Mouse (Mus musculus) ES-E14 (cell line): Measurements from ENCODE around the gene Eif2ak4.

Experiments used
- CHD2 ChIP-seq: IDR thresholded peaks from 2 replicates; pipeline ENCODE4 v1.6.1; 2014; ENCODE audit warnings: mild to moderate bottlenecking, low read depth, low read length, inconsistent platforms
- HCFC1 ChIP-seq: IDR thresholded peaks from 2 replicates; pipeline ENCODE4 v1.6.1; 2012; ENCODE audit warnings: low read length, inconsistent platforms, borderline replicate concordance; ENCODE audit not compliant: insufficient read depth
- MAFK ChIP-seq: IDR thresholded peaks from 2 replicates; pipeline ENCODE4 v1.6.1; 2014; ENCODE audit warnings: mild to moderate bottlenecking, low read depth, low read length, inconsistent platforms; ENCODE audit not compliant: insufficient read depth
- ZC3H11A ChIP-seq: IDR thresholded peaks from 2 replicates; pipeline ENCODE4 v1.6.1; 2012; ENCODE audit warnings: low read depth, mild to moderate bottlenecking, inconsistent platforms, low read length, borderline replicate concordance
- ZNF384 ChIP-seq: IDR thresholded peaks from 2 replicates; pipeline ENCODE4 v1.6.1; 2012; ENCODE audit warnings: low read depth, low read length, inconsistent platforms

- no peak for TF ChIP-seq ZNF384
- TF ChIP-seq CHD2: no peak
- TF ChIP-seq MAFK: no peak
- TF ChIP-seq HCFC1: no peak
- no peak for TF ChIP-seq ZC3H11A
Observed at GRCm38 (mm10) chr2:118404336-118404735, 15.9 kb downstream of the Eif2ak4 start.
